In genomic region chr13:63564626-63565319, GRCm38 (mm10) we compare ENCODE assay signal across 8 mouse cellular contexts. TPM values are rescaled to one million over a fixed set of nuclear protein-coding genes. Genes with fewer than 3 reads are reported as not detected.
DNase-seq lines count a peak whose midpoint lies in the region; ATAC-seq and TF ChIP-seq lines count a peak whose summit lies in the region.

No protein-coding gene starts in this region.

- peak; percentile 84 for DNase-seq in Muller cell, postnatal 12 days (ENCODE audit: inconsistent ontology term)
- DNase-seq in cerebellum, adult 18-20 months, result peak; percentile 67 to 76
- peak; percentile 75 for DNase-seq in forebrain, postnatal 0 days
- DNase-seq in heart, postnatal 36 days, result peak; percentile 73 to 86
- DNase-seq in layer of hippocampus, postnatal 25 days (ENCODE audit: extremely low spot score in 1 of 2, low spot score in 1 of 2), result peak; percentile 42 to 53
- peak; percentile 39 for DNase-seq in right cerebral cortex, postnatal 14 days
- DNase-seq in yolk sac, embryonic 10.5 days (ENCODE audit: low spot score), result peak; percentile 75

- no peak for ATAC-seq in forebrain, postnatal 0 days
- peak; percentile 20 for ATAC-seq in megakaryocyte, adult 5-6 weeks (ENCODE audit: poor library complexity, severe bottlenecking)

- H3K27me3 ChIP-seq in forebrain, postnatal 0 days (ENCODE audit: insufficient read depth, low read length), result peaks cover 10% of the 10 kb centered on the region

- H3K9me3 ChIP-seq in forebrain, postnatal 0 days (ENCODE audit: low read length), result no peaks in the 10 kb centered on the region

- no peak for TF ChIP-seq CTCF in forebrain, postnatal 0 days (IDR thresholded peaks at IDR 0.05; ENCODE audit: low read depth)

- H3K4me1 ChIP-seq in forebrain, postnatal 0 days (ENCODE audit: insufficient read depth), result 0 out of 2 replicates have a peak, but pooled peaks cover 5% of the 10 kb centered on the region

- H3K27ac ChIP-seq in forebrain, postnatal 0 days (ENCODE audit: low read depth, low read length), result peak overlapping the region; percentile 89

- intact Hi-C loops in heart, postnatal 36 days (cut with DNase I), result loop anchor here (5.0 to 10.0 kb wide), 6 partner anchors 132 to 590 kb away; partner anchors contain the start of gene Zfp367

- H3K36me3 ChIP-seq in forebrain, postnatal 0 days (ENCODE audit: insufficient read depth), result no peaks in the 10 kb centered on the region

- H3K9ac ChIP-seq in forebrain, postnatal 0 days, result peak overlapping the region; percentile 71

- peak overlapping the region; percentile 86 for H3K4me3 ChIP-seq in forebrain, postnatal 0 days (ENCODE audit: low read depth, low read length)

- H3K4me2 ChIP-seq in forebrain, postnatal 0 days (ENCODE audit: low read depth), result peak overlapping the region; percentile 99

- WGBS in forebrain, postnatal 0 days, result 3% methylated on average over 36 of the region's 36 CpGs

RNA-seq across cellular contexts. Expression of gene Ptch1, which starts 8.6 kb away (rescaled TPM):
- total RNA-seq in forebrain, postnatal 0 days (2014; rRNA removed), result 11.7 and 26.5 TPM in 2 replicates
- 2.7 and 4.8 TPM in 2 replicates for polyA plus RNA-seq in forebrain, postnatal 0 days (2015; fragmentation: Nextera tagmentation; extraction: Ambion mirVana)
- total RNA-seq in heart, postnatal 36 days (2021), result 10 to 100 TPM; 17.5 to 18.5 TPM
- 10 to 100 TPM; 39.9 to 47.9 TPM for total RNA-seq in layer of hippocampus, postnatal 25 days (2021)
- 3.1 and 3.6 TPM in 2 replicates for total RNA-seq in megakaryocyte, adult 5-6 weeks (2015)
- total RNA-seq in megakaryocyte, adult 5-6 weeks (2017), result 2.3 and 2.5 TPM in 2 replicates
